Mouse (Mus musculus): Measurements from ENCODE around the gene Slc35c2.

The Slc35c2 gene

DNA sequence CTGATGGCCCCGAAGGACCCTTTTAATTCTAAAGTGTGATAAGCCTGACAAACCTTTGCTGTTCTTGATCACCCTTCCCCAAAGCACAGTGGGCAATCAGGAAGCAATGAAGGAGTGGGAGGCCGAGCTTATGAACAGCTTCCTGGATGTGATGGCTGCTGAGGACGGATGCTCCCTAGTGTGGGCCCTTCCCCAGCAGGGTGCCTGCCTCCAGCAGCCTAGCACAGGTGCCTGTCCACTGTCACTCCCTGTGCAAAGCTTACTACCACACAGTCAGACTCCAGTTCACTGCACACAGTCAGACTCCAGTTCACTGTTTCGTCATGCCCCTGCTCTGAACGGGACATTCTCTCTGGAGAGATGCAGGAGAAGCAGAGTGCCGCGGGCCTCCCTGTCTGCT, 24.7 kb upstream of the Slc35c2 start:
- DNase-seq (ENCODE audit: extremely low read depth, low read depth) = no peak

DNA sequence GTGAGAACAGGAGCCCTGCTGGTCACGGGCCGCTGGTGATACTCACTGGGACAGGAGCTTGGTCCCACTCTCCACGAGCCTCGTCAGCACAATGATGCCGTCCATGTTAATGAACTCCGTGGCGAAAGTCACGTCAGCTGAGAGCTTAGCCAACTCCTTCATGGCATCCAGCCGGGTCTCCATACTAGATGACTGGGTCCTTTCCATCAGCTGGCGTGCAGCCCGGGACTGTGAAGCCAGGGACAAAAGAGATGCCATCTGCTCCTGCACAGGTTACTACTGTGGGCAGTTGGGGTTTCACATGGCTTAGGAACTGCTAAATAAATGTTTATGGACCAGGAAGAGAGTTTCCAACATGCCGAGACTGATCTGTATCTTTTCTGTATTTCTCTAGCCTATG, 23.9 kb upstream of the Slc35c2 start:
- DNase-seq (ENCODE audit: extremely low read depth, low read depth) = no peak

DNA sequence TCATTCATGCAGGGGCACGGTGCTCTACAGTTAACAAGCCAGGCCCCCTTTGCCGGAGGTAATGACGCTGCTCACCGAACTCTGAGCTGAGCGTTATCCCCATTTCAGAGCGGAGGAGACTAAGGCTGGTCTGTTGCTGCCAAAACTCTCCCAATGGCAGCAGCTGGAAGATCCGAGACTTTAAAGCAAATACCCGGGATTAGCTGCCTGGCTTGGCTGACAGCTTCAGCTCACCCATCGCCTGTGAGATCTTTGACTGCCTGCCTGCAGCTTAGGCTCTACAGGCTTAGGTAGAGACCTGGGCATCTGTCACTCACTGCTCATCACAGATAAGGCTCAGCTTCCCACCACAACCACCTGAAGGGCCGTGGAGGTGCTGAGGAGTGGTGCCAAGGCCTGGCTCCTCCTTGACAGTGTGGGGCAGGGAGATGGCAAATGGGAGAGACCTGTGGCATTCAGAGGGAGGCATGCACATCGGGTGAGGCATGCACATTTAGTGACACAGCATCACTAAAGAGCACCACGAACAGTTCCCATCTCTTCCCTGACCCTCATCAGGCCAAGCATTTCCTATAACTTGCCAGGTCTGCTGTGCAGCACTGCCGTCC, 23.3 kb upstream of the Slc35c2 start:
- no peak for DNase-seq (ENCODE audit: extremely low read depth, low read depth)

DNA sequence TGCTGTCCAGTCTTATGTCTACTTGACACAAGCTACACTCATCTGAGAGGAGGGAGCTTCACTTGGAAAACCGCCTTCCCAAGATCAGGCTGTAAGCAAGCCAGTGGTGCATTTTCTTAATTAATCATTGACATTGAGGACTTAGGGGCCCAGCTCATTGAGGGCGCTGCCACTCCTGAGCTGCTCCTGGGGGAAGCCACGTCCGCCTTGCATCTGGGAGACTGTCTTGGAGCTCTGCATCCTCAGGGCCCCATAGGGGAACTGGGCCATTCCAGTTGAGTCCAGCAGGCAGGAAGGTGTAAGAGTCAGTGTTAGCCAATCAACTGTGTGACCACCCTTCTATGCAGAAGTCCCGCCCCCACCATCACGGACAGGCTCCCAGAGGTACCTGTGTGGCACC, 20.1 kb upstream of the Slc35c2 start:
- no peak for DNase-seq (ENCODE audit: extremely low read depth, low read depth)

DNA sequence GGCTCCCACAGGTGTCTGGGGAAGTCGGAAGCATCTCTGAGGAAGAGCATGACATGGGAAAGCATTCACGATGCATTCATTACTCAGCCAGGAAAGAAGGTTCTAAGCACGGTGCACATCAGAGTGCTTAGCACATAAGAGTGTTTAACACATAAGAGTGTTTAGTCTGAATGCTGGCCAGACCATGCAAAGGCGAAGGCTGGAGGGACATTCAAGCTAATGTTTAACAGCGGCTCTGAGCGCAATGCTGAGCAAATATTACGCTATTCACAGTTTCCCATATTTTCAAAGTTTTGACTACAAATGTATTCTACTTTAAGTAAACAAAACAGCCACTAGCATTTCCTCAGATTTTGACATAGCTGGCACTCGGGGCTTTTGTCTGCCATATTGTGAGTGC, 17.8 kb upstream of the Slc35c2 start:
- DNase-seq (ENCODE audit: extremely low read depth, low read depth) = no peak

DNA sequence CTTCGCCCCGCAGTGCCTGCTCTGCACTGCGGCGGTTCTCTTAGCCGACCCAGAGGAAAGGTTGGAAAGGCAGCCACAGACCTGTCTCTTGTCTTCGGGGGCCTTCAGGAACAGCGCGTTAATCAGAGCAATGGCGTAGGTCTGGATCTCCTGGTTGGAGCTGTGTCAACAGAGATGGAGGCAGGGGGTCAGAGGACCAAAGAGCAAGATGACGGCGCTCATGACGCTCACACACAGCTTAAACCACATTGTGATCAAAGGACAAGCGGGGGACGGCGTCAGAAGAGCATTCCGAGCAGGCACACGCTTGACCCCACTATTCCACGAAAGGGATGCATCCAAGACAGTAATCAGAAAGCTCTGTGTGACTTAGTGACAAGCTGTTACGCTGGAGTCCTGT, 17.1 kb upstream of the Slc35c2 start:
- DNase-seq (ENCODE audit: extremely low read depth, low read depth) = no peak

DNA sequence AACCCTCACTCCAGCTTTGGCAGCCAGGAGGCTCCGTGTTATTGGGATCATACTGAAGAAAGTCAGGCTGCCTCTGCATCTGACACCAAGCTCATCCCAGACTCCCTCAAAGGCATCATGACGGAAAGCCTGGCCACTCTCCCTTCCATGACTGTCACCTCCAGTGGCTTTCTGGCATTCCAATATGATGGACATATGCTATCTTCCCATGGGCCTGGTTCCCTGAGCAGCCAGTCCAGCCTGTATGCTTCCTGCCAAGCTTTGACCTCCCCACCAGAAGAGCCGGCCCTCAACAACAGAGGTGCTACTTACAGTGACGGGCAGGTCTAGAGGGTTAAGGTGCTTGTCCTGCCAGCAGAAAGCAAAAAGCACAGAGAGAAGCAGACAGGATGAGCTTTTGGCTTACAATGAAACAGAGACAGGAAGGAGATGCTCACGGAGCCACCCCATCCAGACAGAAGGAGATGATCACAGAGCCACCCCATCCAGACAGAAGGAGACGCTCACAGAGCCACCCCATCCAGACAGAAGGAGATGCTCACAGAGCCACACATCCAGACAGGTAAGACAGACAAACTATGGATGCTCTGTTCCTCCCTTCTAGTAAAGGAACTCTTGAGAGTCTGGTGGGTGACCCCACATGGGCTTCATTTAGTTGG, 15.8 kb upstream of the Slc35c2 start:
- no peak for DNase-seq (ENCODE audit: extremely low read depth, low read depth)

DNA sequence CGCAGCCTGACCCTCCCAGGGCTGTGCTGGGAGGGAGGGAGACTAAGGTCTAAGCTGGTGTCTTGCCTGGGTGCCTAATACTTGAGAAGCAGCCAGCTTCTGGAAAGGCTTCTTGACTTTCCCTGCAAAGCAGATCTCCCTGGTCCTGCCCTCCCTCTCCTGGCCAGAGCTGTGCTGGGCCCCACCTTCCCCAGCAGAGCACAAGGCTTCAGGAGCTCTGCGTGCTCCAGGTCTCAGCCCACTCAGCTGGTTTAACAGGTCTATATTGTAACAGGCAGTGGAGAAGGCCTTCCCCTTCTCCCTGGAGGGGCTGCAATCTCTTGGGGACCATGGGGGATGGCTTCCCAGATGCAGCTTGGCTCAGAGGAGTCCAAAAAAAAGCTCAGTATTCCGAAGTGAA, 13.7 kb upstream of the Slc35c2 start:
- DNase-seq (ENCODE audit: extremely low read depth, low read depth) = no peak

DNA sequence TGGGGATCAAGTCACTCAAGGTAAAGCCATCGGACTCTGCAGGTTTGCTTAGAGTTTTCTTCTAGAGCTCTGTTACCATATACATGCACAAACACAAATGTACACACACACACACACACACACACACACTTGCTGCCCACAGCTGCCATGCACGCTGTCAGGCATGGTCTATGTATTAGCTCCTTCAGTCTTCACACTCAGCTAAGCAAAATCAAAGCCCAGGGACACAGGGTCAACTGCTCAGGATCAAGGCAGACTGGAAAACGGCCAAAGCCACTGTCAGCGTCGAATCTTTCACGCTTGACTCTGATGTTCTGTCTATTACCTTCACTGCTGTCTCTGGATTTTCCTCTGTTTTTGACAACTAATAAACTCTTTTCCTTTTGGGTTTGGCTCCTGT, 13.2 kb upstream of the Slc35c2 start:
- no peak for DNase-seq (ENCODE audit: extremely low read depth, low read depth)

DNA sequence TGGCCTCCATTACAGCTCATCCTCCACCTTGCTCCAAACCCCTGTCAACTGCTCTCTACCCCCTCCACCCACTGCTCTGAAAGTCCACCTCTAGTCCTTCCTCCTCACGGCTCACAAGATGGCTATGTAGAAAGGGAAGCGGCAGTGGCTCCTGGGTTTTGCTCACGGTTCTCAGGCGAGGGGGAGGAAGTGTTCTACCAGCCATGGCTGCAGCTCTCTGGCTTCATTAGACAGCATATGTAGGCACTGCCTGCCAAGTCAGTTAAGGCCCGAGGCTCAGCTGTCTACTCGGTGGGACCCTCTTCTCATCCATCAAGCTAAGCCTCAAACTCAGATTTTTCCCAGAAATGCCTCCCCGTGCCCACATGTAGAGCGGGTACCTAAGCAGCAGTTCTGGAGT, 12.8 kb upstream of the Slc35c2 start:
- DNase-seq (ENCODE audit: extremely low read depth, low read depth) = no peak

DNA sequence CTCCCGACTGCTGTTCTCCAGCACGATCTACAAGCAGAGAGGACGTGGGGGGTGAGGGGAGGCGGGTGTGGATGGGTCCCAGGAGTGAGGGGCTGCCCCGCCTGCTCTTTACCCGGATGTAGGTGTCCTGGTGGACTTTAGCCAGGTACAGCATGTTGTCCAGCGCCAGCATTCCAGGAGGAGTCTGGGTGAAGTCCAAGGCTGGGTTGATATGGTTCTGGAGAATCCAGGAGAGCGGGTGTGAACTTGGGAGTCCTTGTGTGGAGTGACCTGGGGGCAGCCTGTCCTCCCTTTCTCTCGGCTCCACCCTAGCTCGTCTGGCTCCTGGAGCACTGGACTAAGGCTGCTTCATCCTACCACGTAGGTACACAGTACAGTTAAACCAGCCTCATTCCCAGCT, 9.8 kb upstream of the Slc35c2 start:
- no peak for DNase-seq (ENCODE audit: extremely low read depth, low read depth)

DNA sequence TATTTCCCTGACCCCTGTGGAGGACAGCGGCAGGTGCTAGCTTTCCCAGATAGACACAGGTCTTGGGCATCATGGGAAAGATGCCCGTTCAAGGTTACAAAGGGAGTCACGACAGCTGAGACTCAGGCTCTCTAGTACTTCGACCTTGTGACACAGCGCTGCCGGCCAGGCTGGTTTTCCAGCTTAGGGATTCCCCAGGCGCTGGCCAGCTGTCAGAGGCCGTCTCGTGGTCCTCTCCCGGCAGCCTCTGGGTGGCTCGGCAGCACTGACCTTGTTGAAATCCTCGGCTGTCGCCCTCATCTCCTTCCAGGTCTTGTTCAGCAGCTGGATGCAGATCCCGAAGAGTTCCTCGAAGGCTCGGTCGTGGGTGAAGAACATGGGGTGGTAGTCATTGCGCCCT, 8.9 kb upstream of the Slc35c2 start:
- DNase-seq (ENCODE audit: extremely low read depth, low read depth) = no peak

DNA sequence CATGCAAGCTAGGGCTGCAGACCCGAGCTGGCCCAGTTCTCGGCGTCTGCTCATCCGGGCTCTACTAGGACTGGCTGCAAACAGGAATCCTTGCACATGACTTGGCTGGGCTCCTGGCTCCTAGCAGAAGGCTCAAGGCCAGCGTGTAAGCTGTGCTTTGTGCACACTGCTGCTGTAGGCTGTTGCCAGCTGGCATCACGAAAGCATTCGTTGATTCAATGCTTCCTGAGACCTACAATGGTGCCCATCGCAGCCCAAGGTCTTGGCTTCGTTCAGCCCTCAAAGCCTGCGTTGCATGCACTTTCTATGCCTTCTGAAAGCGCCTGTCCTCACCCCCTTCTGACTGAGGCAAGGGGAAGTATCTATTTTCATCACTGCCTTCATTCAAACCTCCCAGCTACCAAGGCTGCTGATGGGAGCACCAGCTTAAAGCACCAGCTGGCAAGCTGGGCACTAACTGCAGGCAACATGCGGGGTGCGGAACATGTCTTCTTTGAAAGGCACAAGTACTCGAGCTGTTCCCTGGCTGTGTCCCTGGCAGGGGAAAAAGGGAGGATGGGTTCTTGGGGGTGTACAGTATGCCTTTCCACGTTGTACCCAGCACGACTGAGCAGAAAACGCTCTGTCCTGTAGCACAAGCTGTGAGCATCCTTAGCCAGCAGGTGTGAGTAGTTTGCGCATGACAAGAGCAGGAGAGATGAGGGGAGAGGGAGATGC, 804 bp upstream of the Slc35c2 start:
- no peak for DNase-seq (ENCODE audit: extremely low read depth, low read depth)

DNA sequence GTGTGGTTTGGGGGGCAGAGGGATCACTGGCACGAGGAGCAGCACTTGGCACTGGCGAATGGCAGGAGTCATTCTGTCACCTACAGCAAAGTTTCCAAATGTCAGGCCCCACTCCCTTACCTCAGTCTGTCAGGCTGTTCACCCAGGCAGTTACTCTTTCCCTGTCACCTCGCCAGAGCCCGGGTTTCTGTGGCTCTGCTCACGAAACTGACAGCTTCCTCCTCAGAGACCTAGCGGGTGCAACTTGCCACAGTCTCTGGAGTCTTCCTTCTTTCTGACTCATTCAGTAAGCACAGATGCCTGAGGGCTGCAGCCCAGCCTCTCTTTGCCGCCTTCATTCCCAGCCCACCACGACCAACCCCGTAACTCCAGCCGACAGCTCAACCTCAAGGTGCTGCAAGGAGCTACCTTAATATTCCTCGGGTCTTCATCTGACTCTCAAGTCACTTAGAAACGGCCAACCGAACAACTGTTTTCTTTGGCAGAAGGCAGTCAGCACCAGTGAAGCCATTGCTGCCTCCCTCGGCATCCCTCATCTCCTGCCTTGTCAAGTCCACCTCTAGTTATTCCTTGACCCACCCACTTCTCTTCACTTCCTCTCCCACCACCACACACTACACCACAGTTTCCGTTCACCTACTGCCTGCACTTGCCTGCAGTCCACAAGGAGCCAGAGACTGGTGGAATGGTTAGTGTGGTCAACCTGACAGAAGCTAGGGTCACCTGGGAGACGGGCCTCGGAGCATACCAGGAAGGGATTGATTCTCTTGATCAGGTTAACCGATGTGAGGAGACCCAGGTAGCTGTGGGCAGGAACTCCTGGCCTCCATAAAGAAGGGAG, 1.1 kb downstream of the Slc35c2 start:
- DNase-seq (ENCODE audit: extremely low read depth, low read depth) = peak; percentile 50

DNA sequence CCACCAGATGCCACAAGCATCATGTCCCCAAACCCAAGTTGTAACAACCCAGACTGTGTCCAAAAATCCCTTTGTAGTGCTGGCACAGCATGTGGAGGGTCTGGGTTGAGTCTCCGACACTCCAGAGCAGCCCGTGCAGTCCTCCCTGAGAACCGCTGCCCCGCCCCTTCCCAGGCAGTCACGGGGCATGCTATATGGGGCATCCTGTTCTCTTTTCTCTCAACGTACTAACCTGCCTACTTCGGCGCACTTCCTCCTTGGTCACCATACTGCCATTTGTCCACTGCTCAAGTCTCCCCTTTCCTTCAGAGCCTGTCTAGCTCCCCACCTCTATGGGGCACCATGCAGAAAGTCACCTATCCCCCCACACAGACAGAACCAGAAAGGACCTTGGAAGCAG, 2.0 kb downstream of the Slc35c2 start:
- peak; percentile 50 for DNase-seq (ENCODE audit: extremely low read depth, low read depth)

DNA sequence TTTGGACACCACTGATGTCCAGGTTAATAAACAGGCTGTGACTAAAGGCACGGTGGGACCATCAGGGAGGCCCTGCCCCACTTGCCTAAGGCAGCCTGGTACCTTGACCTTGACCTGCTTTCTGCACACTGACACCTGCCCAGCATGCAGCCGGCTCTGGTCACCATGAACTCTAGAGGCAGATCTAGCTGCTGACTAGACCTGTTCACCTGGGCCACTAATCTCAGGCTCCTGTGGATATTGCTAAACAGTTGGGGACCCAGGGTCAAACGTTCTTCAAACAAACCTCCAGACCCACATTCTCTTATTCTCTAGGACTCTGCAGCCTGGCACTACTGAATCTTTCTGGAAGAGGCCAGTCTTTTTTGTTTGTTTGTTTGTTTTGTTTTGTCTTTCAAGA, 2.6 kb downstream of the Slc35c2 start:
- DNase-seq (ENCODE audit: extremely low read depth, low read depth) = no peak

DNA sequence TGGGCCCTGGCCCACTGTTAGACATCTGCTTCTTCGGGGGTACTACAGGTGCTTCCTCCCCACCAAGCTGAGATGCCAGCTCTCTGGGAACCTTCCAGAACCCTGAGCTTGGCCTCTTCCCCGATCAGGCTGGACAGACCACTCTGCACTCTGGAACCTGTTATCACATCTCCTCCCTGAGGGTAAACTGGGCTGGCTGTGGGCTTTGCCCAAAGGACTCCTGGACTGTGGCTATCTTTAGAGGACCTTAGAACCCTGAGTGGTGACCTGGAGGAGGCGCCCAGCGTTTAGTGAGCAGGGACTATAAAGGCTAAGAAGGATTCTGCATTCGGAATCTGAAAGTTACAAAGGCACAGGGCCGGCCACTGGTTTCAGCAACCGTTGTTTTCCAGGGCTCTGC, 3.3 kb downstream of the Slc35c2 start:
- DNase-seq (ENCODE audit: extremely low read depth, low read depth) = no peak

DNA sequence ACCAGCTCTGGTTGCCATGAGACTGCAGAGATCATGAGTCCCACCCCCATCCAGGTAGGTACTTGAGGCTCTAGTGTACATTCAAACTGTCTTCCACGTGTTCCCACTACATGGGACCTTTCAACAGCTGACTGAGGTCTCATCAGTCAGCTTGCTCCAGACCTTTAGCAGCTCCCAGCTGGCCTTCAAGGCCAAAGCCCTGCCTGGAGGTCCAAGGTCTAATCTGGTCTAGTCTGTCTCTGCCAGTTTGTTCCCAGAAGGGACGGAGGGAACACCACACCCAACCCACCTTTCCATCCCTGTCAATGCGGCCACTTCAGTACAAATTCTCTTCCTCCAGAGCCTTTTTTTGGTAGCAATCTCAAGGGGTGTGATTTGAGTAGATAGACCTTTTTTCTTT, 4.0 kb downstream of the Slc35c2 start:
- DNase-seq (ENCODE audit: extremely low read depth, low read depth) = no peak

DNA sequence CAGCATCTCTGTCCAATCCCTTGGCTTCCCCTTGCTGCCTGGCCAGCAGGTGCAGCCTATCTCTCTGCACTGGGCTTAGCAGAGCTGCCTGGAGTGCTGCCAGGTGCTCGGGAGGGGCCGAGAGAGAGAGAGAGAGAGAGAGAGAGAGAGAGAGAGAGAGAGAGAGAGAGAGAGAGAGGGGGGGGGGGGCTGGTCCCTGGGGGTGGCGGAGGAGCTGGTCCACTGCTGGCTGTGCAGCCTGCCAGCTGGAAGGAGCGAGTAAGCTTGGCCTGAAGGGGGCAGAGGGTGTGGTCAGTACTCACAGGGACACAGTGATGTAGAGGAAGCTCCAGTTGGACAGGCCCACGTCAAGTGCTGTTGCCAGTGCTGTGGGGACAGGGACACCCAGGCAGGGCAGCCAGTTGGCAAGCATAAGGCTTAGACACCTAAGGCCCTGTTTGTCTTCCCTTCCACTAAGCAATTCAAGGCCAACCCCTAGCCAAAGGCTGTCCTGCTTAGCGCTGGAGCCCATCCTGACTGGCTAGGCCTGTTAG, 5.8 kb downstream of the Slc35c2 start:
- DNase-seq (ENCODE audit: extremely low read depth, low read depth) = no peak

DNA sequence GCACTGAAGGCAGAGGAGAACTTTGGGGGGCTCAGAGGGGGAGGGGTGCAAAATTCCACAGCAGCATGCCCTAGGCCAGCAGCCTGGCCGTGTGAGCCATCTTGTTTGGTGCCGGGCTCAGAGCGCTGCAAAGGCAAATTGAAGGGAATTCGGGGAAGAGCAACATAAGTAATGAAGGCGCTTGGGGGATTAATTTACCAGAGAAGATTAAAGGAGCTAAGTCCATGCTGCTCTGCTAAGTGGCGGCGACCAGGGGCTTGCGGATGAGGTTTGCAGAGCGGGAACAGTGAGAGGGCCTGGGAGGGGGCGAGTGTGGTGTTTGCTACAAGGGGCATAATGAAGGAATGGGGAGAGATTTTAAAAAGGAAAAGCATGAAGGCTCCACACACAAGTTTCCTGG, 8.3 kb downstream of the Slc35c2 start:
- DNase-seq (ENCODE audit: extremely low read depth, low read depth) = no peak

DNA sequence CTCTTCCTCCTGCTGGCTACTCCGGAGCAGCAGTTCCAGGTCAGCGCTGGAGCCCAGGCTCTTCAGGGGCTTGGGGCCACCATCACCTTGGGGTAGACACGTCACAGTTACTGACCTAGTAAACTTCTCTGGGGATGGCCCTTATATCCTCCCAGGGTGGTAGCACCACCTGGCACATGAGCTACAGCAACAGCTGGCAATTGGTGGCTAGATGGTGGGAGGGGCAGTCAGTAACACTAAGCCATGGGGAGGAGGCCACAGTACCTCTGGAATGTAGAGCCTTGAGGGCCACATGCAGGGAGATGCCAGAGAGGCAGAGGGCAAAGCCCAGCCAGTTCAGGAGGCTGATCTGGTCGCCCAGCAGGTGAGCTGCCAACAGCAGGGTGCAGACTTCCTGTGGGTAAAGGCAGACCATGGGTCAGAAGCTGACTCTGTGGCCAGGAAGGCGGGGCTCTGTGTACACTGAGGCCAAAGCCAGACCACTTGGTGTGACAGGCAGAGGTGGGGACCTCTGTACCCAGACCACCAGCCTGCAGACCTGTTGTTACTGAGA, 10.4 kb downstream of the Slc35c2 start:
- DNase-seq (ENCODE audit: extremely low read depth, low read depth) = no peak

DNA sequence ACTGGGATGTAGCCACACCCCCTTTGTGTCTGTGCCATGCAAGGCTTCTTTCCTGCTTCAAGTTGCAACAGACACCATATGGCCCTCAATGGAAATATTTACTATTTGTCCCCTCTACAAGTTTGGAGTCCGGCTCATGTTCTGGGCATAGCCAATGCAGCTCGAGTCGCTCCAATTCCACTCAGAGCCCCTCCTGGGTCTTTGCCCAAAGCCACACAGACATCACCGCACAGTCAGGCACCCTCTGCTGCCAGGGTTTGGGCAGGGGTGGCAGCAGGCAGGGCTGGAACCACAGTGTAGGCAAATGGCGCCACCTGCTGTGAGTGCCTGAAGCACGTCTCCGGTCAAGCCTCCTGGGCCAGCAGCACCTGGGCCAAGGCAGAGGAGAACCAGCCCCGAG, 11.8 kb downstream of the Slc35c2 start:
- no peak for DNase-seq (ENCODE audit: extremely low read depth, low read depth)
